Mouse (Mus musculus): ENCODE measurements around the gene Efna5.

- TF ChIP-seq CTCF (IDR thresholded peaks at IDR 0.05; ENCODE audit: borderline replicate concordance, control insufficient read depth, extremely low read depth, insufficient read depth, low read length, poor library complexity) (no peak), POLR2A (IDR thresholded peaks at IDR 0.05; ENCODE audit: control insufficient read depth, extremely low read depth, insufficient read depth, low read length, poor library complexity) (no peak)
Measured at GRCm38 (mm10) chr17:62821219-62821618, 59.9 kb downstream of the Efna5 start.
